ENCODE assay signal across 9 mouse cellular contexts in genomic region chr4:106102451-106102977, GRCm38 (mm10).
DNase-seq lines count a peak whose midpoint lies in the region; ATAC-seq lines count a peak whose summit lies in the region.
"Had no signal": no experiment of that assay in that cellular context is flagged by ENCODE, and none has a peak within 500 bp of the region (broad histone marks: within the 10 kb centered on the region; RNA-seq: fewer than 3 reads in every experiment).

No protein-coding gene starts in this region.

- peak overlapping the region; percentile 66 for H3K27ac ChIP-seq in embryonic facial prominence, embryonic 10.5 days (replicated peaks)
- H3K27ac ChIP-seq in hindbrain, embryonic 14.5 days, result 0 out of 2 replicates have a peak overlapping the region, but pooled peaks have one; percentile 1
- peak overlapping the region; percentile 49; the same call in 1 of the 2 replicates for H3K27ac ChIP-seq in midbrain, embryonic 12.5 days (replicated peaks)
- H3K27ac ChIP-seq: liver, embryonic 12.5 days; stomach, embryonic 15.5 days had no signal

- H3K27me3 ChIP-seq in embryonic facial prominence, embryonic 10.5 days (replicated peaks; ENCODE audit: low read depth, poor library complexity, severe bottlenecking), result no peaks in the 10 kb centered on the region
- no peaks in the 10 kb centered on the region for H3K27me3 ChIP-seq in hindbrain, embryonic 14.5 days (ENCODE audit: control insufficient read depth, insufficient read depth, low read length)
- H3K27me3 ChIP-seq in midbrain, embryonic 12.5 days, result no peaks in the 10 kb centered on the region
- H3K27me3 ChIP-seq: liver, embryonic 12.5 days; stomach, embryonic 15.5 days had no signal

- no peak overlapping the region for H3K4me2 ChIP-seq in hindbrain, embryonic 14.5 days (replicated peaks)
- peak overlapping the region; percentile 22 for H3K4me2 ChIP-seq in midbrain, embryonic 12.5 days (replicated peaks)
- H3K4me2 ChIP-seq: liver, embryonic 12.5 days; stomach, embryonic 15.5 days had no signal

- no peaks in the 10 kb centered on the region for H3K36me3 ChIP-seq in embryonic facial prominence, embryonic 10.5 days (replicated peaks)
- H3K36me3 ChIP-seq in hindbrain, embryonic 14.5 days (replicated peaks; ENCODE audit: control insufficient read depth, insufficient read depth), result no peaks in the 10 kb centered on the region
- H3K36me3 ChIP-seq in midbrain, embryonic 12.5 days, result no peaks in the 10 kb centered on the region
- H3K36me3 ChIP-seq: liver, embryonic 12.5 days; stomach, embryonic 15.5 days had no signal

- ATAC-seq in hindbrain, embryonic 14.5 days (ENCODE audit: low FRiP score), result peak; percentile 51; the same call in 1 of the 2 replicates
- peak; percentile 83 for ATAC-seq in midbrain, embryonic 12.5 days (ENCODE audit: low FRiP score, low read depth)
- ATAC-seq: liver, embryonic 12.5 days had no signal

- no peak overlapping the region for H3K4me3 ChIP-seq in embryonic facial prominence, embryonic 10.5 days
- H3K4me3 ChIP-seq in hindbrain, embryonic 14.5 days (replicated peaks; ENCODE audit: low read length), result no peak overlapping the region
- H3K4me3 ChIP-seq in midbrain, embryonic 12.5 days, result no peak overlapping the region
- H3K4me3 ChIP-seq: liver, embryonic 12.5 days; stomach, embryonic 15.5 days had no signal

- H3K9me3 ChIP-seq in embryonic facial prominence, embryonic 10.5 days, result peaks cover 4% of the 10 kb centered on the region; the same call in 1 of the 2 replicates
- 0 out of 2 replicates have a peak, but pooled peaks cover 4% of the 10 kb centered on the region for H3K9me3 ChIP-seq in hindbrain, embryonic 14.5 days (ENCODE audit: control insufficient read depth, low read length)
- H3K9me3 ChIP-seq in midbrain, embryonic 12.5 days, result no peaks in the 10 kb centered on the region
- H3K9me3 ChIP-seq: liver, embryonic 12.5 days; stomach, embryonic 15.5 days had no signal

- no peak overlapping the region for H3K9ac ChIP-seq in hindbrain, embryonic 14.5 days
- H3K9ac ChIP-seq in midbrain, embryonic 12.5 days (replicated peaks), result no peak overlapping the region
- H3K9ac ChIP-seq: liver, embryonic 12.5 days; stomach, embryonic 15.5 days had no signal

- DNase-seq in ZHBTc4 (ENCODE audit: low read depth, low spot score), result peak; percentile 10
- DNase-seq in embryonic facial prominence, embryonic 10.5 days (ENCODE audit: low spot score), result peak; percentile 83
- DNase-seq in hindbrain, embryonic 14.5 days (ENCODE audit: low spot score), result peak; percentile 39
- DNase-seq in gastrocnemius, postnatal 25 days, result no peak
- no peak for DNase-seq in gastrocnemius, postnatal 4 days (ENCODE audit: low spot score in 2 of 2)
- no peak for DNase-seq in cerebellum, adult 9-11 months

- WGBS in embryonic facial prominence, embryonic 10.5 days, result 17% methylated on average over 7 of the region's 7 CpGs
- 7% methylated on average over 7 of the region's 7 CpGs for WGBS in hindbrain, embryonic 14.5 days
- WGBS in midbrain, embryonic 12.5 days, result 14% methylated on average over 7 of the region's 7 CpGs

- H3K4me1 ChIP-seq in embryonic facial prominence, embryonic 10.5 days, result peaks cover 53% of the 10 kb centered on the region
- H3K4me1 ChIP-seq in hindbrain, embryonic 14.5 days (replicated peaks; ENCODE audit: control insufficient read depth, insufficient read depth, low read length), result peaks cover 36% of the 10 kb centered on the region
- H3K4me1 ChIP-seq in midbrain, embryonic 12.5 days, result peaks cover 39% of the 10 kb centered on the region
- H3K4me1 ChIP-seq: liver, embryonic 12.5 days had no signal

Comparison
In these comparisons a context has a peak if more than half of its experiments do, and no peak if none do; other contexts are left out.
1. DNase-seq: peak in ZHBTc4 (single experiment), embryonic facial prominence, embryonic 10.5 days (single experiment) and hindbrain, embryonic 14.5 days (single experiment); none in gastrocnemius, postnatal 25 days (single experiment), gastrocnemius, postnatal 4 days (0 of 2) and cerebellum, adult 9-11 months (single experiment).
2. H3K27ac ChIP-seq: peak in every context shown above with its lines; median percentile 66 in embryonic facial prominence, embryonic 10.5 days; 49 in midbrain, embryonic 12.5 days; 1 in hindbrain, embryonic 14.5 days.